Mouse (Mus musculus): Measurements from ENCODE around the gene Mrpl28. TPM values are rescaled to one million over a fixed set of nuclear protein-coding genes. Genes with fewer than 3 reads are reported as not detected.
A peak's percentile ranks its signal among the peaks of the same experiment; 100 is the strongest.
"Not testable (repeated sequence)": the region's sequence is repeated elsewhere in the genome, so short reads cannot be mapped to it uniquely, and the experiment has no call there.

Mrpl28 gene
- total and polyA plus RNA-seq, 3 experiments, result 90.5 to 161 (median 148) TPM

- Histone ChIP-seq H3K79me2 (replicated peaks; ENCODE audit: control insufficient read depth, extremely low read depth, insufficient read depth, poor library complexity, severe bottlenecking) (no peaks in the 10 kb centered on the region), H3K4me1 (ENCODE audit: control insufficient read depth in 1 of 2, insufficient read depth in 2 of 2) (peaks cover 2 to 23% of the 10 kb centered on the region in 2 experiments; a peak in 2 of 4 replicates), H3K9me3 (replicated peaks; ENCODE audit: low read length) (no peaks in the 10 kb centered on the region), H3K36me3 (replicated peaks in 1 of 2; ENCODE audit: control insufficient read depth in 1 of 2, insufficient read depth in 1 of 2, low read length in 1 of 2) (no peaks in the 10 kb centered on the region), H3K4me2 (ENCODE audit: insufficient read depth, low read depth, poor library complexity, severe bottlenecking) (peak overlapping the region; percentile 88), H3K27ac (ENCODE audit: insufficient read depth, low read depth) (no peak overlapping the region), H3K27me3 (replicated peaks) (peaks cover 75% of the 10 kb centered on the region), H3K9ac (ENCODE audit: insufficient read depth, low read depth) (peak overlapping the region; percentile 58), H3K4me3 (replicated peaks in 1 of 3; ENCODE audit: low read depth in 2 of 3, low read length in 2 of 3, poor library complexity in 1 of 3) (peak overlapping the region; percentile 24 to 67 (median 61))
- no peak for TF ChIP-seq MEF2A (IDR thresholded peaks at IDR 0.05; ENCODE audit: borderline replicate concordance, low read depth, low read length)
- no peak for TF ChIP-seq CHD1 (IDR thresholded peaks at IDR 0.05; ENCODE audit: low read depth, low read length)
- TF ChIP-seq TCF12 (IDR thresholded peaks at IDR 0.05; ENCODE audit: low read depth, low read length), result no peak
- no peak for TF ChIP-seq SIN3A (IDR thresholded peaks at IDR 0.05; ENCODE audit: low read length)
- no peak for TF ChIP-seq E2F4 (IDR thresholded peaks at IDR 0.05; ENCODE audit: insufficient replicate concordance, low read depth, low read length)
- no peak for TF ChIP-seq USF2 (conservative IDR thresholded peaks at IDR 0.05; ENCODE audit: low read depth, low read length)
- no peak for TF ChIP-seq BHLHE40 (IDR thresholded peaks at IDR 0.05; ENCODE audit: low read depth, low read length)
- TF ChIP-seq MXI1 (IDR thresholded peaks at IDR 0.05; ENCODE audit: low read depth, low read length), result no peak
- no peak for TF ChIP-seq USF1 (IDR thresholded peaks at IDR 0.05; ENCODE audit: low read depth, low read length)
- TF ChIP-seq MYC (IDR thresholded peaks at IDR 0.05; ENCODE audit: low read depth, low read length), result 0 out of 2 replicates have a peak, but pooled peaks have one; percentile 2
- TF ChIP-seq GABPA (IDR thresholded peaks at IDR 0.05; ENCODE audit: insufficient replicate concordance, low read depth, low read length), result no peak
- no peak for TF ChIP-seq HCFC1 (IDR thresholded peaks at IDR 0.05; ENCODE audit: low read depth, low read length)
- TF ChIP-seq ZKSCAN1 (IDR thresholded peaks at IDR 0.05; ENCODE audit: borderline replicate concordance, low read depth, low read length), result no peak
- TF ChIP-seq RCOR1 (conservative IDR thresholded peaks at IDR 0.05; ENCODE audit: low read depth, low read length), result no peak; the same call in 1 of the 2 replicates
- TF ChIP-seq MAZ (IDR thresholded peaks at IDR 0.05; ENCODE audit: low read depth, low read length), result no peak
- TF ChIP-seq KAT2A (IDR thresholded peaks at IDR 0.05; ENCODE audit: insufficient replicate concordance, low read length), result no peak
- 0 out of 2 replicates have a peak, but pooled peaks have one; percentile 3 for TF ChIP-seq NELFE (IDR thresholded peaks at IDR 0.05; ENCODE audit: low read depth, low read length)
- in situ Hi-C loops (cut with MboI; ENCODE audit: low pct_ligation_motif_present, low pct_unique_long_range_greater_than_20kb, low sequenced_read_pairs) (no loop called here), dilution Hi-C loops (cut with MboI; ENCODE audit: extremely low pct_ligation_motif_present, extremely low pct_unique_long_range_greater_than_20kb, low sequenced_read_pairs) (no loop called here)
- DNase-seq (ENCODE audit: extremely low read depth), result no peak
Measured at GRCm38 (mm10) chr17:26114061-26114460, 9.2 kb upstream of the Mrpl28 start.

GRCm38 (mm10) chr17:26114461-26114860 is 8.8 kb upstream of the Mrpl28 start:
- DNase-seq (ENCODE audit: extremely low read depth); H3K4me2 ChIP-seq (ENCODE audit: insufficient read depth, low read depth, poor library complexity, severe bottlenecking); H3K79me2 ChIP-seq (replicated peaks; ENCODE audit: control insufficient read depth, extremely low read depth, insufficient read depth, poor library complexity, severe bottlenecking); in situ Hi-C loops (cut with MboI; ENCODE audit: low pct_ligation_motif_present, low pct_unique_long_range_greater_than_20kb, low sequenced_read_pairs); H3K36me3 ChIP-seq (replicated peaks in 1 of 2; ENCODE audit: control insufficient read depth in 1 of 2, insufficient read depth in 1 of 2, low read length in 1 of 2); H3K4me3 ChIP-seq (replicated peaks in 1 of 3; ENCODE audit: low read depth in 2 of 3, low read length in 2 of 3, poor library complexity in 1 of 3); H3K27ac ChIP-seq (ENCODE audit: insufficient read depth, low read depth); H3K9ac ChIP-seq (ENCODE audit: insufficient read depth, low read depth); dilution Hi-C loops (cut with MboI; ENCODE audit: extremely low pct_ligation_motif_present, extremely low pct_unique_long_range_greater_than_20kb, low sequenced_read_pairs); H3K9me3 ChIP-seq (replicated peaks; ENCODE audit: low read length): not testable (repeated sequence)
- Histone ChIP-seq H3K4me1 (ENCODE audit: control insufficient read depth in 1 of 2, insufficient read depth in 2 of 2) (peaks cover 2 to 23% of the 10 kb centered on the region in 2 experiments; a peak in 2 of 4 replicates), H3K27me3 (replicated peaks) (peaks cover 77% of the 10 kb centered on the region)
- TF ChIP-seq CTCF (conservative IDR thresholded peaks at IDR 0.05 in 1 of 2, IDR thresholded peaks at IDR 0.05 in 1 of 2; ENCODE audit: low read depth in 2 of 2, low read length in 2 of 2), result peak in 1 of 2 experiments; percentile 27; a peak in 1 of 4 replicates
